Comparison of ENCODE assay signal across 21 mouse cellular contexts in genomic region chr9:95549626-95550411, GRCm38 (mm10). TPM values are rescaled to one million over a fixed set of nuclear protein-coding genes. Genes with fewer than 3 reads are reported as not detected.
DNase-seq lines count a peak whose midpoint lies in the region; ATAC-seq lines count a peak whose summit lies in the region.
"Had no signal": no experiment of that assay in that cellular context is flagged by ENCODE, and none has a peak within 500 bp of the region (broad histone marks: within the 10 kb centered on the region; RNA-seq: fewer than 3 reads in every experiment).

No protein-coding gene starts in this region.

- H3K4me2 ChIP-seq in heart, embryonic 14.5 days (ENCODE audit: low read length), result peak overlapping the region; percentile 48
- H3K4me2 ChIP-seq in heart, embryonic 15.5 days, result peak overlapping the region; percentile 30
- H3K4me2 ChIP-seq: embryonic facial prominence, embryonic 15.5 days; midbrain, embryonic 11.5 days; neural tube, embryonic 12.5 days had no signal

- H3K36me3 ChIP-seq in heart, embryonic 14.5 days (ENCODE audit: control insufficient read depth, insufficient read depth, low read length), result no peaks in the 10 kb centered on the region
- no peaks in the 10 kb centered on the region for H3K36me3 ChIP-seq in heart, embryonic 15.5 days
- H3K36me3 ChIP-seq: embryonic facial prominence, embryonic 15.5 days; forebrain, embryonic 10.5 days; limb, embryonic 10.5 days; neural tube, embryonic 12.5 days had no signal

- 36% methylated on average over 15 of the region's 15 CpGs for WGBS in heart, embryonic 14.5 days
- WGBS in heart, embryonic 15.5 days, result 45% methylated on average over 15 of the region's 15 CpGs

- H3K9ac ChIP-seq in heart, embryonic 14.5 days (ENCODE audit: low read length), result no peak overlapping the region
- H3K9ac ChIP-seq in heart, embryonic 15.5 days, result no peak overlapping the region
- H3K9ac ChIP-seq: embryonic facial prominence, embryonic 15.5 days; neural tube, embryonic 12.5 days had no signal

- peaks cover 12 to 14% of the 10 kb centered on the region in 2 experiments for H3K4me1 ChIP-seq in heart, embryonic 14.5 days (ENCODE audit: control insufficient read depth in 2 of 2, insufficient read depth in 2 of 2, low read length in 2 of 2)
- peaks cover 18% of the 10 kb centered on the region for H3K4me1 ChIP-seq in heart, embryonic 15.5 days (replicated peaks)
- H3K4me1 ChIP-seq: embryonic facial prominence, embryonic 15.5 days; forebrain, embryonic 10.5 days; neural tube, embryonic 12.5 days had no signal

- no peaks in the 10 kb centered on the region for H3K9me3 ChIP-seq in heart, embryonic 14.5 days (ENCODE audit: control insufficient read depth, low read length)
- no peaks in the 10 kb centered on the region for H3K9me3 ChIP-seq in heart, embryonic 15.5 days (replicated peaks)
- H3K9me3 ChIP-seq: embryonic facial prominence, embryonic 15.5 days; forebrain, embryonic 10.5 days; limb, embryonic 10.5 days; neural tube, embryonic 12.5 days had no signal

- H3K4me3 ChIP-seq in heart, embryonic 14.5 days (ENCODE audit: control insufficient read depth in 1 of 2, insufficient read depth in 1 of 2, low read depth in 1 of 2, low read length in 2 of 2), result no peak overlapping the region
- no peak overlapping the region for H3K4me3 ChIP-seq in heart, embryonic 15.5 days
- H3K4me3 ChIP-seq: embryonic facial prominence, embryonic 15.5 days; forebrain, embryonic 10.5 days; left cerebral cortex, adult 2 months; limb, embryonic 10.5 days; neural tube, embryonic 12.5 days had no signal

- peak overlapping the region; percentile 11 to 49; a peak in 3 of 4 replicates for H3K27ac ChIP-seq in heart, embryonic 14.5 days (replicated peaks in 1 of 2; ENCODE audit: control insufficient read depth in 1 of 2, insufficient read depth in 1 of 2, low read depth in 2 of 2, low read length in 2 of 2)
- peak overlapping the region; percentile 69 for H3K27ac ChIP-seq in heart, embryonic 15.5 days
- H3K27ac ChIP-seq: embryonic facial prominence, embryonic 15.5 days; forebrain, embryonic 10.5 days; left cerebral cortex, adult 2 months; limb, embryonic 10.5 days; neural tube, embryonic 12.5 days had no signal

- ATAC-seq in heart, embryonic 14.5 days (ENCODE audit: insufficient number of reproducible peaks, insufficient read depth, low FRiP score, low read depth), result no peak
- ATAC-seq in heart, embryonic 15.5 days (replicated peaks; ENCODE audit: insufficient number of reproducible peaks, insufficient read depth, low FRiP score, low read depth), result no peak
- ATAC-seq: inflammation-experienced regulatory T-cells, adult 6 months had no signal

- peak; percentile 20 to 30 for DNase-seq in cerebellum, postnatal 36 days
- DNase-seq in cerebellum, postnatal 4 days (ENCODE audit: low spot score in 2 of 2), result no peak
- DNase-seq in heart, adult 8-10 months (ENCODE audit: low spot score), result no peak
- DNase-seq in kidney, postnatal 25 days, result peak; percentile 43 to 67
- no peak for DNase-seq in MN1 (ENCODE audit: low spot score)
- DNase-seq in layer of hippocampus, adult 9-10 months (ENCODE audit: low spot score), result no peak
- DNase-seq: adrenal gland, postnatal 10 days; cerebellum, adult 11-12 months; embryo, embryonic 11 days; gastrocnemius, postnatal 10 days; lung, adult 2 months; lung, postnatal 4 days had no signal

- no peaks in the 10 kb centered on the region for H3K27me3 ChIP-seq in heart, embryonic 14.5 days (ENCODE audit: control insufficient read depth, insufficient read depth, low read length)
- peaks cover 5% of the 10 kb centered on the region; the same call in 1 of the 2 replicates for H3K27me3 ChIP-seq in heart, embryonic 15.5 days
- H3K27me3 ChIP-seq: embryonic facial prominence, embryonic 15.5 days; neural tube, embryonic 12.5 days had no signal

RNA-seq across cellular contexts. Expression of gene Paqr9, which starts 9.6 kb away (rescaled TPM):
- polyA plus RNA-seq in heart, embryonic 14.5 days (2014; fragmentation: Nextera tagmentation; extraction: Ambion mirVana), result 0.82 and 0.91 TPM in 2 replicates
- 10 to 100 TPM; 37.0 to 50.2 (median 46.8) TPM for total RNA-seq in heart, adult 8-10 months (2022)
- polyA plus RNA-seq in heart, embryonic 15.5 days (2015; fragmentation: Nextera tagmentation; extraction: Ambion mirVana), result 0.52 and 0.70 TPM in 2 replicates
- polyA plus RNA-seq: inflammation-experienced regulatory T-cells, adult 6 months had no signal

RNA-seq across cellular contexts. Expression of gene U2surp, which starts 38.0 kb away (rescaled TPM):
- polyA plus RNA-seq in heart, embryonic 14.5 days (2014; fragmentation: Nextera tagmentation; extraction: Ambion mirVana), result 76.3 and 77.6 TPM in 2 replicates
- total RNA-seq in heart, adult 8-10 months (2022), result 10 to 100 TPM; 28.9 to 36.9 (median 35.8) TPM
- polyA plus RNA-seq in heart, embryonic 15.5 days (2015; fragmentation: Nextera tagmentation; extraction: Ambion mirVana), result 67.8 and 92.3 TPM in 2 replicates

Comparison
In these comparisons a context has a peak if more than half of its experiments do, and no peak if none do; other contexts are left out.
1. DNase-seq: peak in cerebellum, postnatal 36 days (2 of 2) and kidney, postnatal 25 days (2 of 2); none in cerebellum, postnatal 4 days (0 of 2), heart, adult 8-10 months (single experiment), MN1 (single experiment) and layer of hippocampus, adult 9-10 months (single experiment).